Mouse (Mus musculus) c-Kit-positive CD71-negative TER-119-negative erythroid progenitor cells, embryonic 14.5 days (primary cell): Measurements from ENCODE around the gene Atg10.
"Not testable (repeated sequence)": the region's sequence is repeated elsewhere in the genome, so short reads cannot be mapped to it uniquely, and the experiment has no call there.

Experiments
- DNase-seq: peaks from one replicate; pipeline ENCODE4 v3.0.0-alpha.2; 2013; ENCODE audit warnings: low read depth

Atg10 gene

DNA sequence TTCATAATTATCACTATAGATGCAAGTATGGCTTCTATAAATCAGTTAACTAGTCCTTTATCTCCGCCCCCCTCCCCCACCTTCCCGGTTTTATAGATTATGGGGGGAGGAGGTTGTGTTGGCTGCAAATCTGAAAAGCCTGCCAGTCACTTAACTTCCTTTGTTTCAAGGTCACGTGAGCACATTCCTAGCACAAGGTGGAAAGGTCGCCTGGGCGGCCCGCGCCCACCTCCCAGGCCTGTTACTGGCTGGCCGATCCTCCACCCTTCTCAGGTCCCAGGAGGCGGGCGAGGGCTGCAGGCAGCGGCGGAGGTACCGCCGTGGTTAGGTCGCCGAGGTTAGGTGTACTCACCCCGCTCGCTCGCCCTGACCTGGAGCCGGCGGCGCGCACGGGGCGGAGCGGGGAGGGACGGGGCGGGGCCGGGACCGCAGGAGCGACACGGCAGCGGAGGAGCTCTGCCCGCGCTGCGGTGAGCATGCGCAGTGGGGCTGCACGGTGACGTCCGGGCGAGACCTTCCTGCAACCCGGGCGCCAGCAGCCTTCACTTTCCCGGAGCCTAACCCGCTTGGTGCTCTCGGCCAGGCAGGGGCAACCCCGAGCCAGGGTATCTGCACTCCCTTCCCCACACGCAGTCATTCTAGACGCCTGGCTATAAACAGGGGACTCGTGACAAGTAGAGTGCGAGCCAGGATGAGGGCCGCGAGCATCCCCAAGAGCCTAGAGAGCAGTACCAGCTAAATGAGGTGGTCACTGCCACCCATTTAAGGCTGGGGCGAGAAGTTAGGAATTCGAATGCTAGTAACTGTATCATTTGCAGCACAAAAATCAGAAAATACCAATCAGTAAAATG, at the start of gene Atg10:
Gene Atg10, minus strand, starts transcription at position 382 of the 851 bp plus-strand sequence.
- peak; percentile 83 for DNase-seq

DNA sequence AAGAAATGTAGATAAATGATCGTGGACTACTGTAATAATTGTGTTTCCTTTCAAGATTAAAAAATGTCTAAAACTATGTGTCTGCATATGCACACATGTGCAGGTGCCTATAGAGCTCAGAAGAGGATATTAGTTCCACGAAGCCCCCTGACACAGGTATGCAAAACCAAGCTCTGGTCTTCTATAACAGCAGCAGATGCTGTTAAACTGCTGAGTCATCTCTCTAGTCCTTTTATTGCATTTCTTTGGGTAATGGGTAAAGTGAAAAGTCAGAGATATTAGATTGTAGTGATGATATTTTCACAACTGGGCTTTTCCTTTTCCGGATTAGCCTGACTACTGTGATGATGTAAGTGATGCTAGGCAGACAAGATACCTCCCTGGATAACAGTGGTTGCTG, 28.6 kb upstream of the Atg10 start:
- no peak for DNase-seq

DNA sequence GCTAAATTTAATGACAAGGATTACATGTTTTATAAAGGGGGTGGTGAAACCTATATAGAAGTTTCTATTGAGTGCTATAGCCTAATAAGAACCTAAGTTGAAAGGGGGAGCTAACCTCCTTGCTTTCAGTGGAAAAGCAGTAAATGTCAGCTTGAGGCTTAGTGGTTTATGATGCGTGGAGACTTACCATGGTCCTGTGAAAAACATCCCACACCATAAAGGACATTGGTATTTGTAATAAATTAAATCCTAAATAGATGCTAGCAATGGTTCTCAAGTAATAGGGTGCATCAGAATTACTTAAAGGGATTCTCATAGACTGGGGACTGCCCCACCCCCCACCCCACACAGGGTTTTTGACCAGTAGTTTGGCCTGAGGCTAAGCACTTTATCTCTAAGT, 27.9 kb upstream of the Atg10 start:
- no peak for DNase-seq

DNA sequence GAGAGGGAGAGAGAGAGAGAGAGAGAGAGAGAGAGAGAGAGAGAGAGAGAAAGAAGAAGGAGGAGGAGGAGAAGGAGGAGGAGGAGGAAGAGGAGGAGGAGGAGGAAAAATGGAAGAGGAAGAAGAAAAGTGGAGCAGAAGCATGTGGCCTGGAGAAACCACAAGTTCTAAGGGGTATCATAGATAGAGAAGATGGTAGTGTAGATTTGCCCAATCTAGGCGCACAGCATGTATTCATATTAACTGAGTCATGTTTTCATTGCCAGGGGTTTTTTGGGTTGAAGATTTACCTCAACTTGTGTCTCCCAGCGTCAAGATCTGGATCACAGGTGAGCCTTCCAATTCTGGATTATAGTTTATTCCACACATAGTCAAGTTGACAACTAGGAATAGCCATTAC, 26.3 kb upstream of the Atg10 start:
- not testable (repeated sequence) for DNase-seq

DNA sequence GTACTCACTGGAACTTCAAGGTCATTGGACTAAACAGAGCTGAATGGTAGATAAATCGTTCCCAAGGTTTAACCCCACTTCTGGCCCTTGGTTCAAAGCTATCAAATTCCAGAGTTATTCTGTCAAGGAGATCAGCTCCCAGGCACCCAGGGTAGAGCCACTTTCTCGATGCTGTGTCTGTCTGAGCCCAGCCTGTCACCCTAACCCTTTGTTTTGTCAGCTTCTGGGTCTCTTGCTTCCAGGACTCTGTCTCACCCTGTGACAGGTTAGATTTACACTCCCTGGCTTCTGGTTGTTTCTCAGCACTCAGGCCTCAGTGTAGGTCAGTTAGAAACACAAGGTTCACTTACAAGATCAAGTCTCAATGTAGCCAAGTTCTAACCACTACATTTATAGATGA, 22.7 kb upstream of the Atg10 start:
- no peak for DNase-seq

DNA sequence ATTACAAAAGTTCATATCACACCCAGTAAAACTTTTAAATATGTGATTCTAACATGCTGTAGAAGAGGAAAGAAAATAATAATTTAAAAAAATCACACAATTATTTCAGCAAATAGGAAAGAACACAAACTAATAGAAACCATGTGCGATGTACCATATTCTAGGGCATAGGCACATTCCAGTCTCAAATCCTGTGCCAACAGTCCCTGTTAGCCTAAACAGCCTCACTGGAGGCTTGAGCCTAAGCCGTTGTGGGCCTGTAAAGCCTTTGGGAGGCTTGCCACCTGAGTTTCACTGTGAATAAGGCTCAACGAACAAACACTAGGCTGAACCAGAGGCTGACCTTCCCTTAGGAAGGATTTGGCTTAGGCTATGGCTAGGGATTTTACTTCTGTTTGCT, 14.2 kb upstream of the Atg10 start:
- no peak for DNase-seq

GRCm38 (mm10) chr13:91236884-91237283, 13.1 kb upstream of the Atg10 start:
- no peak for DNase-seq

DNA sequence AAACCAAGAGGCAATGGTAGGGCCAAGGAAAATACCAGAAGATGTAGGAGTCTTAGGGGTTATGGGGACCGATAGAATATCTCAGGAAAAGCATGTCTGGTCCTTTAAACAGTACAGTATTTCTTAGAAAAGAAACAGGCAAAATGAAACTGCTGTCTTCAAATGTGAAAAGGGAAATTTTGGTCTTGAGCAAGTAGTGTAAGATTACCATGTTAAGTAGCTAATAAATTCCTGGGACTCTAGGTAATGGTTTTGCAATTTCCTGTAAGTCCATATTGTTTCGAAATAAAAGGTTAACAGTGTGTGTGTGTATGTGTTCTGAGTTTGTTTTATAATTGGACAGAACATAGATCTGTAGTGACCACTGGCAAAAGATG, 658 bp upstream of the Atg10 start:
- DNase-seq: no peak

GRCm38 (mm10) chr13:91223063-91223462, 705 bp downstream of the Atg10 start:
- DNase-seq: no peak

DNA sequence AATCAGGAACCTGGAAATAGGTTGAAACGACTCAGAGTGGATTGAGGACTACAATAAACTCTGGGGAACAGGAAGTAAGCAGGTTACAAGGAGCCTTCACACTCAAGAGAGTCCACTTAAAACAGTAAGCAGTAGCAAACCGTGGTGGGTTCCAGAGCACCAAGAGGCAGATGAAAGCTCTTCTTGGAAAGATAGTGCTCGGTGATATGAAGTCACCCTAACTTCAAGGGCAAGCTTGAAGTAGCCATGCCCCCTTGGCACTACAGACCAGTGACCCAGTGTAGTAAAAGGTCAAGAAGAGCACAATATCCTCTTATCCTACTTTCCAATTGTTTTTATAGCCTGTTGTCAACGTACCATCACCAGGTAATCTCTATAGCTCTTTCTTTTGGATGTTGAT, 2.1 kb downstream of the Atg10 start:
- no peak for DNase-seq

- DNase-seq: no peak
Measured at GRCm38 (mm10) chr13:91217691-91218090, 6.1 kb downstream of the Atg10 start.

DNA sequence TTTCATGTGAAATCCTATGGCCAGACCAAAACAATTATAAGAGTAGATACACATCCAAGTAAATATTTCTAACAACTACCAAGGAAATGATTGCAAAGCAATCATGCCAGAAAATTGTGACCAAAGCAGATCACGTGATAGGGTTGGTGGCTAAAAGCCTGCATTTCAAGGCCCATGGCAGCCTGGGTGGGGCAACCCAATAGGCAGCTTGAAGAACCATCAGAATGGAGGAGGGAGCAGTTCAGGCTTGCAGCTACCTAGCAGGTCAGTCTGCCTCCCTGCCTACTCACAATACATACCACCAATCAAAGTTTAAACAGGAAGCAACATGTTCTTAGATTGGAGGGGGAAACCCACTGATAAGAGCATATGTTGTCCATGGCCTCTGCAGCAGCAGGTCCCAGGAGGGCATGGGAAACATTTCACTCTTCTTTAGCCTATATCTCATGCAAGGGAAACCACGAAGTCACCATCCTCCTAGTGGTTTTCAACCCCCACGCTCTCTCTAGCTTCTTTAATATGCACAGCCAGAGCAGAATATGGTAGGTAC, 7.0 kb downstream of the Atg10 start:
- no peak for DNase-seq

- no peak for DNase-seq
Measured at GRCm38 (mm10) chr13:91212958-91213357, 10.8 kb downstream of the Atg10 start.

DNA sequence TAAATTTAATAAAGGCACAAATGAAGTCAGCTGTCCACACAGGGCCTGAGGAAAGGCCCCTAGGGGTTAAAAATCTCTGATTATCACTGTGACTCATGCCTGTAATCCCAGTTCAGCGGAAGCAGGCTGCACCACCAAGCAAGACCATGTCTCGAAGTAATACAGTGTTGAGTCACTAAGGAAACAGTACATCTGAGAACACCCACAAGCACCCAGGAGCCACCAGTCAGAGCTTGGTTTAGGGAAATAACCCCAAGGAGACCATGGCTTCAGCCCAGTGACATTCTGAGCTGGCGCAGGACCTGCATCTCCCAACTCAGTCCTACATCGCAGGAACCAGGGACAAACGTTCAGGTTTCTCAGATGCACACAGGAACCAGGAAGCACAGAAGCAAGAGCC, 17.5 kb downstream of the Atg10 start:
- no peak for DNase-seq

DNA sequence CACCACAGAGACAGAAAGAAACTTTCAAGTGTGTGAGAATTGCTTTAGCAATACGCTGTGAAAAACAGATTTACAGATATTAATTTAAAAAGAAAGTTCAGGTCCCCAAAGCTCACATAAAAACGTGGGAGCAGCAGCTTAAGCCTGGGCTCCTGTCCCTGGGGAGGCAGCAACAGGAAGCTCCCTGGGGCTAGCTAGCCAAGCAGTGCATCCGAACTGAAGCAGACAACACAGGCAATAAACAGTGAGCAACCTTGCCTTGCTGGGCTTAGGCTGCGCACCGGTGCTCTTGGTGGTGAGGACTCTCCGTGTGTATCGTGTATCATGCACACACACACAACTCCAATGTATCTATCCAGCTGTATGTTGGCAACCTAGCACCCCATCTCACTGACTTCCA, 21.2 kb downstream of the Atg10 start:
- no peak for DNase-seq

GRCm38 (mm10) chr13:91187378-91188234, 36.2 kb downstream of the Atg10 start:
- no peak for DNase-seq

DNA sequence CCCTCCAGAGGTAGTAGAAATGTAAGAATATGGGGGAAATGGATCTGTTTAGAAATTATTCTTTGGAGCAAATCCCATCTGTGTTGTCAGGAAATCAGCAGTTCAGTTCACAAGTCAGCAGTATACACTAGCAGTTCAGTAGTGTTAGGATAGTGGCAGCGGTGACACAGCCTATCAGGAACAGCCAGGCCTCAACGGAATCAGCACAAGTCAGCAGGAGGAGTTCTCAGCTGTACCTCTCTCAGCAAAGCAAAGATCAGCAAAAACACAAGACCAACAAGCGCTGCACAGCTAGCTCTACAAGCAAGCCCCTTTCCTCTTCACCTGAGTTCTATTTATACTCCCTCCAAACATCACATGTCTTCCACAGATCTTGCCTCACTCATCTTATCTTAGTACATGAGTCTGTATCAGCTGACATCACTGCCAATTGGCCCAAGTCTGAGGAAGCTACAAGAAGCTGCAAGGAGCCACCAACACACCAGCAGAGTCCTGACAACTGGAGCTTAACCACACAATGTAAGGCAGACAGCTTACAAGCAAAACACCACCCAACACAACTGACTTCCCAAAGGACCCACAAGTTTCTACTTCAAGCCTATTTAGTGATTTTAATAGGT, 38.4 kb downstream of the Atg10 start:
- no peak for DNase-seq

DNA sequence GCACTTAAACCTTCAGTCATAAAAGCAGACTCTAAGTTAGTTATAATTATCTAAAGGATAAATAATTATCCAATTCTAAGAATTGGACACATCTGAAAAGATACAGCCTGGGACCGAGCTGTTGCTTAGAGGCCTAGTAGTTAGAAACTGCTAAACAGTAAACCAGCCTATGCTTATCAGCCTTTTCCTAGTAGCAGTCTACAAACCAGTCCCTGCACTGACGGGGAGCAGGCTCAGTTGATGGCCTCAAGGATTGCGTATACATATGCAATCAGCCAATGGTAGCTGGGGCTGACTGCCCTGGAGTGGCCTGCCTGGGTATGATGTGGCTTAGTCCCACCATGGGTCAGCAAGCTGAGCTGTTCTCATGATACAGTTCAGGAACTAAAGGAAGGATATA, 39.5 kb downstream of the Atg10 start:
- DNase-seq: no peak

DNA sequence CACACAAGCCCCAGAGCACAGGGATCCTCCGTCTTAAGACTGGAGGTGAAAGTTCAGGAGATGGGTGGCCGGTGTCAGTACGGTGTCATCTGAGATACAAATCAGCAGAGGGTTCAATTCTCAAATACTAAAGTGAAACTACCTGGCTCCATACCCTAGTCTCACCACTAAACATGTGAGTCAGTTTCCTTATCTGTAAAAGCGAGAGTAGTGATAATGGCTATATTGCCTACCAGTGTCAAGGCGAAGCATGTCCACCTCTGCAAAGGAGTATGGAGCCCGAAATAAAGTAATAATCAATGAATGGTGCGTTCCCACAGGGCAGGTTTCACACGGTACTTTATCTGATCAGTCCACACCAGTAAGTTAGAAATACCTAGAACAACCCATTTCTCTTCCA, 43.4 kb downstream of the Atg10 start:
- DNase-seq: no peak

GRCm38 (mm10) chr13:91179174-91179899, 44.4 kb downstream of the Atg10 start:
- no peak for DNase-seq

DNA sequence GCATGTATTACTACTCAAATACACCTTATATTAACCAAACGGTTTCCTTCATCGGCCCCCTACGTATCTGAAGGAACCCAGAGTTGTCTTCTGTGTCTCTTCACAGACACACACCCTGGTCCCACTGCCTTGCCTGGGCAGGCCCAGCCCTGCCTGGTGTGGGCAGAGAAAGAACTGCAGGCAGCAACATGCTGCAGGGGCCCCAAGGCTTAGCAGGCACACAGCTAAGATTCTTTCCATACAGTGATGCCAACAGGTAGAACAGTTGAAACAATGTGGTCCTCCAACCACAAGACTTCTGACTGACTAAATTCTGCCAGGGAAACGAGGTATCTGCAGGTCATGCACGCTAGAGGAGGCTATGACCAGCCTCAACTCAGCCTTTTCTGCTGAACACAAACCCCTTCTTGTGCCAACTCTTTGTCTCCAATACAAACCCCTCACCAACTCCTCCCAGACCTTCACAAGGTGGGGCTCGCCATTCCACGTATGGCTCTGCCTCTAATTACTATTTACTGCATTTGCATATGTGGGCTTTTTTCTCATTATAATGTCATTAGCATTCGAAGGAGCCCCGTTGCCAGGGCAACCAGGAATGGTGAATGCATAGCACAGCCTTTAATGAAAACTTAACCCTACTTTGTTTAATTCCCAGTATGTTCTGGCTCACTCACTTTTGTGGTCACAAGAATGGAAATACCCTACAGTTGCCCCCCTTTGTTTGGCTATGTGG, 45.2 kb downstream of the Atg10 start:
- DNase-seq: no peak
